Mouse (Mus musculus) forebrain, embryonic 11.5 days (tissue): ENCODE results near the gene Ypel2. TPM values are rescaled to one million over a fixed set of nuclear protein-coding genes. Genes with fewer than 3 reads are reported as not detected.

Experiments used
- ATAC-seq: fragments of 200-750 bp; cut with Nextera tagmentation; replicated peaks from 2 replicates; pipeline ENCODE4 v1.8.0; 2017; ENCODE audit warnings: moderate TSS enrichment; ENCODE audit not compliant: low FRiP score
- DNase-seq: peaks from one replicate; pipeline ENCODE4 v3.0.0-alpha.2; 2017; ENCODE audit warnings: low spot score
- H3K27ac ChIP-seq: fragments of 300-500 bp; sonication (generic); 2 replicates; pipeline ENCODE4 v1.5.1; 2014; ENCODE audit warnings: low read depth, low read length
- H3K27me3 ChIP-seq: fragments of 300-500 bp; sonication (generic); 2 replicates; pipeline ENCODE4 v1.6.1; 2014; ENCODE audit warnings: mild to moderate bottlenecking, low read length, mixed read lengths; ENCODE audit not compliant: control insufficient read depth, insufficient read depth
- H3K36me3 ChIP-seq: fragments of 300-500 bp; sonication (generic); 2 replicates; pipeline ENCODE4 v1.6.1; 2014; ENCODE audit warnings: mild to moderate bottlenecking, low read length, moderate library complexity, mixed read lengths; ENCODE audit not compliant: control insufficient read depth, insufficient read depth
- H3K4me1 ChIP-seq: fragments of 300-500 bp; sonication (generic); replicated peaks from 2 replicates; pipeline ENCODE4 v1.6.1; 2014; ENCODE audit warnings: low read length, mixed read lengths; ENCODE audit not compliant: control insufficient read depth, insufficient read depth
- H3K4me2 ChIP-seq: fragments of 300-500 bp; sonication (generic); 2 replicates; pipeline ENCODE4 v1.6.1; 2014; ENCODE audit warnings: low read depth, mild to moderate bottlenecking, low read length, moderate library complexity, mixed read lengths; ENCODE audit not compliant: severe bottlenecking
- H3K4me3 ChIP-seq: fragments of 300-500 bp; sonication (generic); 2 replicates; pipeline ENCODE4 v1.5.1; 2014; ENCODE audit warnings: low read depth, low read length
- H3K9ac ChIP-seq: fragments of 300-500 bp; sonication (generic); 2 replicates; pipeline ENCODE4 v1.6.1; 2014; ENCODE audit warnings: low read length
- H3K9me3 ChIP-seq: fragments of 300-500 bp; sonication (generic); 2 replicates; pipeline ENCODE4 v1.6.1; 2016; ENCODE audit warnings: low read length, mixed read lengths; ENCODE audit not compliant: control insufficient read depth
- whole genome bisulfite sequencing: fragments of 180-500 bp; shearing (Covaris S2); extraction: QIAGEN DNeasy Blood & Tissue Kit; methylation state at CpG from one replicate; pipeline ENCODE4 v1.1.7; 2014; 5-methylcytosine and 5-hydroxymethylcytosine counted together
- polyA plus RNA-seq: library from polyadenylated mRNA; unstranded; fragments of >200 nt; fragmentation: Nextera tagmentation; extraction: Ambion mirVana; gene quantifications from 2 replicates; pipeline ENCODE4 v1.2.1, GENCODE M21; 2014

Ypel2 gene
- polyA plus RNA-seq, 1 experiment from 2014 or later, result 5.4 TPM

- H3K9ac ChIP-seq, result no peak overlapping the region
- peaks cover 2% of the 10 kb centered on the region; the same call in 1 of the 2 replicates for H3K27me3 ChIP-seq
- no peak overlapping the region for H3K4me2 ChIP-seq
- no peak overlapping the region for H3K27ac ChIP-seq
- no peaks in the 10 kb centered on the region for H3K36me3 ChIP-seq
- H3K4me3 ChIP-seq, result no peak overlapping the region
- 63% methylated on average over 7 of the region's 7 CpGs for WGBS
- no peak for ATAC-seq
- no peaks in the 10 kb centered on the region for H3K9me3 ChIP-seq
- peaks cover 35% of the 10 kb centered on the region for H3K4me1 ChIP-seq
- DNase-seq, result no peak
Observed at GRCm38 (mm10) chr11:86971057-86971753, 22.3 kb downstream of the Ypel2 start.

GRCm38 (mm10) chr11:86969041-86969821, 24.3 kb downstream of the Ypel2 start:
- WGBS, result 13% methylated on average over 13 of the region's 13 CpGs
- no peak overlapping the region for H3K4me3 ChIP-seq
- 0 out of 2 replicates have a peak overlapping the region, but pooled peaks have one; percentile 7 for H3K27ac ChIP-seq
- peaks cover 2% of the 10 kb centered on the region; the same call in 1 of the 2 replicates for H3K27me3 ChIP-seq
- H3K9ac ChIP-seq, result no peak overlapping the region; the same call in 1 of the 2 replicates
- H3K36me3 ChIP-seq, result no peaks in the 10 kb centered on the region
- DNase-seq, result no peak
- H3K9me3 ChIP-seq, result no peaks in the 10 kb centered on the region
- H3K4me1 ChIP-seq, result peaks cover 34% of the 10 kb centered on the region
- peak overlapping the region; percentile 8; the same call in 1 of the 2 replicates for H3K4me2 ChIP-seq
- ATAC-seq, result peak; percentile 60

GRCm38 (mm10) chr11:86967506-86967905, 26.0 kb downstream of the Ypel2 start:
- peaks cover 2% of the 10 kb centered on the region; the same call in 1 of the 2 replicates for H3K27me3 ChIP-seq
- no peak overlapping the region for H3K27ac ChIP-seq
- WGBS, result 92% methylated on average over 9 of the region's 9 CpGs
- H3K4me2 ChIP-seq, result no peak overlapping the region
- H3K4me1 ChIP-seq, result peaks cover 25% of the 10 kb centered on the region
- H3K9me3 ChIP-seq, result no peaks in the 10 kb centered on the region
- no peak for DNase-seq
- no peaks in the 10 kb centered on the region for H3K36me3 ChIP-seq
- no peak overlapping the region for H3K9ac ChIP-seq
- no peak for ATAC-seq
- no peak overlapping the region for H3K4me3 ChIP-seq

- Histone ChIP-seq H3K4me2 (no peak overlapping the region), H3K9me3 (no peaks in the 10 kb centered on the region), H3K36me3 (no peaks in the 10 kb centered on the region), H3K4me1 (peaks cover 25% of the 10 kb centered on the region), H3K27me3 (peaks cover 2% of the 10 kb centered on the region; the same call in 1 of the 2 replicates), H3K9ac (no peak overlapping the region), H3K4me3 (no peak overlapping the region), H3K27ac (no peak overlapping the region)
- WGBS, result 96% methylated on average over 3 of the region's 3 CpGs
- DNase-seq (no peak), ATAC-seq (no peak)
Observed at GRCm38 (mm10) chr11:86966696-86967095, 26.8 kb downstream of the Ypel2 start.

GRCm38 (mm10) chr11:86965079-86965478, 28.4 kb downstream of the Ypel2 start:
- Histone ChIP-seq H3K27ac (no peak overlapping the region), H3K4me3 (no peak overlapping the region), H3K36me3 (no peaks in the 10 kb centered on the region), H3K27me3 (no peaks in the 10 kb centered on the region), H3K4me2 (no peak overlapping the region), H3K4me1 (peaks cover 18% of the 10 kb centered on the region), H3K9ac (no peak overlapping the region), H3K9me3 (no peaks in the 10 kb centered on the region)
- DNase-seq (no peak), ATAC-seq (no peak)
- 95% methylated on average over 5 of the region's 5 CpGs for WGBS

- Histone ChIP-seq H3K9ac (no peak overlapping the region), H3K4me2 (no peak overlapping the region), H3K4me1 (peaks cover 5% of the 10 kb centered on the region; the same call in 1 of the 2 replicates), H3K9me3 (no peaks in the 10 kb centered on the region), H3K4me3 (no peak overlapping the region), H3K27me3 (no peaks in the 10 kb centered on the region), H3K27ac (no peak overlapping the region), H3K36me3 (no peaks in the 10 kb centered on the region)
- 93% methylated on average over 10 of the region's 10 CpGs for WGBS
- no peak for ATAC-seq
- no peak for DNase-seq
Observed at GRCm38 (mm10) chr11:86963698-86964097, 29.8 kb downstream of the Ypel2 start.

GRCm38 (mm10) chr11:86963027-86963426, 30.5 kb downstream of the Ypel2 start:
- Histone ChIP-seq H3K27me3 (no peaks in the 10 kb centered on the region), H3K4me1 (no peaks in the 10 kb centered on the region), H3K4me2 (no peak overlapping the region), H3K36me3 (no peaks in the 10 kb centered on the region), H3K27ac (no peak overlapping the region), H3K4me3 (no peak overlapping the region), H3K9me3 (no peaks in the 10 kb centered on the region), H3K9ac (no peak overlapping the region)
- no peak for ATAC-seq
- no peak for DNase-seq
- 73% methylated on average over 1 of the region's 1 CpGs for WGBS

- H3K4me1 ChIP-seq, result no peaks in the 10 kb centered on the region
- no peaks in the 10 kb centered on the region for H3K27me3 ChIP-seq
- no peak overlapping the region for H3K4me2 ChIP-seq
- no peak overlapping the region for H3K9ac ChIP-seq
- ATAC-seq (no peak), DNase-seq (no peak)
- H3K27ac ChIP-seq, result no peak overlapping the region
- no peaks in the 10 kb centered on the region for H3K9me3 ChIP-seq
- no peak overlapping the region for H3K4me3 ChIP-seq
- 85% methylated on average over 2 of the region's 2 CpGs for WGBS
- H3K36me3 ChIP-seq, result no peaks in the 10 kb centered on the region
Observed at GRCm38 (mm10) chr11:86962362-86962761, 31.1 kb downstream of the Ypel2 start.
